Mouse (Mus musculus) cerebellum, adult 18-20 months (tissue): ENCODE measurements around the gene Clrn3.
"Not testable (repeated sequence)": the region's sequence is repeated elsewhere in the genome, so short reads cannot be mapped to it uniquely, and the experiment has no call there.

Source experiments
- DNase-seq, 2 experiments: peaks; one replicate each; pipeline ENCODE4 v3.0.0; 2021

Gene Clrn3

DNA sequence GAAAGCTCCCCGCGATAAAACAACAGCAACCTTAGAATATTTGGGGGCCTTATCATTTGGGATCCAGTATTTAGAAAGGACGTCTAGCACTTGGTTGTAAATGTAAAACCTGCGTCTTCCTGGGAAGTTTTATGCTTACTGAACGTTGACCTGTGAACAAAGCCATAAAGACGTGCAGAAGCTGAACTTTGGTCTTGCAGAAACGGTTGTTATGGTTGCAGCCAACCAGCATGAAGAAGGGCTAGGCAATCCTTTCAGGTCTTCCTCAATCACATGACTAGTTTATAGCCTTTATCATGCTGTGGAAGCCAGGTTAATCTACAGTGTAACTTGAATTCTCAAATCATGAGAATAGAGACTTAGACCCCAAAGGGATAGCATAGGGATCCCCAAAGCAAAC lies at the start of gene Clrn3:
Gene Clrn3, minus strand, starts transcription at position 140 of the 400 bp plus-strand sequence.
- DNase-seq, result no peak

DNA sequence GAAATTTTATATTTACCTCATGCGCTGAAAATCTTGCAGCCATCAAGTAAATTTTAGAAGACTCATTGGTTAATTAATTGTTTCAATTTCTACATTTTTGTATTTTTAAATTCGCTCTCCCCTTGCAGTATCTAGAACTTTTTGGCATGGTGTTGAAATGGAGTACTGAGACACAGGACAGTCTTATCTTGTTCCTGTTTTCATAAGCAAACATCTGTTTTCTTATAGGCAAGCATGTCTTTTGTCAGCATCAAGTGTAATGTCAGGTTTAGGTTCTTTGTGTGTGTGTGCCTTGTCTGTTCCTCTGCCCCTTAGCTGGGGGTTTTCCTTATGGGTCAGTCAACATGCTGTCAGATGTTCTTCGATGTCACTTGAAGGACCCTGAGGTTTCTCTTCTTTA lies 47.9 kb upstream of the Clrn3 start:
- DNase-seq, result no peak

DNA sequence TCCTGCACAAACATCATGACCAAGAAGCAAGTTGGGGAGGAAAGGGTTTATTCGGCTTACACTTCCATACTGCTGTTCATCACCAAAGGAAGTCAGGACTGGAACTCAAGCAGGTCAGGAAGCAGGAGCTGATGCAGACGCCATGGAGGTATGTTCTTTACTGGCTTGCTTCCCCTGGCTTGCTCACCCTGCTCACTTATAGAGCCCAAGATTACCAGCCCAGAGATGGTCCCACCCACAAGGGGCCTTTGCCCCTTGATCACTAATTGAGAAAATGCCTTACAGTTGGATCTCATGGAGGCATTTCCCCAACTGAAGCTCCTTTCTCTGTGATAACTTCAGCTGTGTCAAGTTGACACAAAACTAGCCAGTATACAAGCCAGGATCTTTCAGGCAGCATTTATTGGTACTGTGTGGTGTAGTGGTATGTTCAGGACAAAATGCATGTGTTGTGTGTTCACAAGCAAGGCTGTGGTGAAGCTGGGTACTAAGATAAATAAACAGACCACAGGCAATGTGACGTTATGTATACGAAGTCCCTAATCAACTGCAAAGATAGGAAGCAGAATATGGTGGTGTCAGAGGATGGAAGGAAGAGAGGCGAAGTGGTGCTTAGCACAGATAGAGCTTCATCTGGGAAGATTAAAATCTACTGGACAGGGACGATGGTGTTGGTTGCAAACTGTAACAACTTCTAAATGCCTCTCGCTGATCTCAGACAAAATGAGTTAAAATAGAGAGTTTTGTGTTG lies 47.0 kb upstream of the Clrn3 start:
- DNase-seq, result not testable (repeated sequence)

DNA sequence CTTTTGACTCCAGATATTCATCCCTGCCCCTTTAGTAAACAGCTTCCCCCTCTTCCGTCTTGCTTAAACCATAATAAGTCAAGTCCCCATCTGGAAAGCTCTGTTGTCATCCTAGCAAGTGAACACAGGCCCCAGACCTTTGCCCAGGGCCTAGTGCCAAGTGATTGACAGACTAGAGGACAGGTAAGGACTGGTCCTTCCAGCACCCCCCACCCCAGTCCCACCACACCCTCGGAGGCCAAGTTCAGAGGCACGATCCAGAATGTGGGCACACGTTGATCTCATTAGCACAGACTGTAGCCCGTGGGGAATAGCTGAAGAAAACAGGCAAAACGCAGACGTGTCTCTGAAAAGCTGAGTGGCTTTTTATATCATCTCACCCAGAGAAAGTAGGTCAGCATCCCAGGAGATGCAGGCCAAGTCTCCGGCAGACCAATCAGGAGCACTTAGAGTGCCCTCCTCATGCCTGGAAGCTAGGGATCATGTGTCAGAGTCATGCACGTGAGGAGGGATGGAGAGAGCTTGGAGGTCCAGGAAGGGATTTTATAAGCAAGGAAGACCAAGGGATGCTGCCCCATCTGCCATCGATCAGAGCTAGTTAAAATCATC lies 43.6 kb upstream of the Clrn3 start:
- DNase-seq, result peak; percentile 68 to 82

DNA sequence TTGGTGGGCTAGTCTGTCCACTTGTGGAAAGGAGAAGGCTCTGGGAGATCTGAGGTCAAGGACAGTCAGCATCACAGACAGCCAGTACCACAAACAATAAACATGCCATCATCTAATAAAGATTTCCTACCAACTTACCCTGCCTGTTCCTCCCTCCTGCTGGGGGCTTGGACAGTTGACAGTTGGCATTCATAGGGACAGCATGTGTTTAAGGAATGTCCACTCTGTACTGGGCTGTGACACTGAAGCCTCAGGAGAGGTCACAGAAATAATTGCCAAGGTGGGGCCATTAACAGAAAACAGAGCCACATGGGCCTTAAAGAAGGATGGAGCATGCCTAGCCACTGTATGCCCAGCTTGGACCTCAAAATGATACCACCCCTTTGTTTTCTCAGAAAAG lies 42.9 kb upstream of the Clrn3 start:
- peak; percentile 83 to 85 for DNase-seq

DNA sequence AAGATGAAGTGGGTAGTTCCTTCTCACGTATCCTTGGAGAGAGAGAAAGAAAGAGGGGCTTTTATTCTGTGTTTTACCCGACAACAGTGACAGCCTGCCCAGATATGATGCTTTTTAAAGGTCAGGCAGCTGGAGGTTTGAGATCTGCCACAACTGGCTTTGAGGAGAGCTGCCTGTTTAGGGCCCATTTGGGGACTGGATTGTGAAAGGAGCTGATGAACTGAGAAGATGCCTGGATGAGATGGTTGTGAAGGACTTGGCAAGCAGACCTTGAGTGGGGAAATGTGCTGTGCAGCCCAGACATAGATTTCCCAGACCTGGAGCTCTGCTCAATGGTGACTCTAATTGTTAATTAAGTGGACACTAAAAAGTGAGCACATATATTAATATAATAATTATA lies 40.1 kb upstream of the Clrn3 start:
- no peak for DNase-seq

DNA sequence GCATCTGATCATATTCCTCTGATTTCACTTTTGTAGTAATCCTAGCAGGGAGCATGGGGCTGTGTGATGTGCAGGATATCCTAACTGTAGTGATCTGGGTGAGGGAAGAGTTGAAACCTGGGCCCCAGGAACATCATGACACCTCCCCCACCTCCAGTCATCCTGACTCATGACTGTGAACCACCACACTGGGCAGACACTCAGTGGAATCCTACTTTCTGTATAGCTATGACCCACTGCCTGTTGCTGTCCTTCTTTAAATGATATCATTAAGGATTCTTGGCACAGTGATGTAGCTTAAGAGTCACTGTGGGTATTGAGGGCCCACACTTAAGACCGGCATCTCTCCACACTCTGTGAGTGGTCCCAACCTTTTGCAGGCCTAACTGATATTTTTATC lies 39.1 kb upstream of the Clrn3 start:
- no peak for DNase-seq

DNA sequence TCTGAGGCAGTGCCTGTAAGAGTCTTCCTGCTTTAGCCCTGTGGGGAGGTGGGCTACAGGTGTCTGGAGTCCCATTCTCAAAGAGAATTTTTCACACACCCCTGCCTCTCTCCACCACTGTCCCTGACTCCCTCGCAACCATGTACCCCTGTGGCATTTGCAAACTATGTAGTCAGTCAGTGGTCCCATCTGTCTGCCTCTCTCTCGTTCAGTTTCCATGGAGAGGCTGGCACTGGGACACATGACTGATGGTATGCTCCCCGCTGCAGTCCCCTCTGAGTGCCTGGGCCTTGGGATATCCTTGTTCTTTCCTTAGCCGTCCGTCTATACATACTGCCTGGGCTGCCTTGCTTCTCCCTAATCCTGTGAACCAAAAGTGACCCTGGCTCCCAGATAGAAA lies 37.6 kb upstream of the Clrn3 start:
- DNase-seq, result no peak

DNA sequence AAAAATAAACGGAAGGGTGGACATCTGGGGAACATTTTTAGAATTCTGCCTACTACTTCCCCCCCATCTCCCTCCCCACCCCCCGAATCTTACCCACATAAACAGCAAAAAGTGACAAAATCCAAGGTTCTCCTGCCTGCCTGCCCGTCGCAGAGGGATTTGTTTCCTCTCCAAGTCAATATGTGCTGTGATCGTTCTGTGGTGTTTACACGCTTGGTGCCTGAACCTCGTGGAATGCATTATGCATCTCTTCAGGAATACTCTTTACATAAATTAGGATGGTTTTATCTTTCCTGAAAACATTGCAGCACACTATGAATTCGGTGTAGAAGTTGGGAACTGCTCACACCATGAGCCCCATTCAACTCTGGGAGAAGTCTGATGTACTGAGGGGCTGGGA lies 35.6 kb upstream of the Clrn3 start:
- DNase-seq, result no peak

DNA sequence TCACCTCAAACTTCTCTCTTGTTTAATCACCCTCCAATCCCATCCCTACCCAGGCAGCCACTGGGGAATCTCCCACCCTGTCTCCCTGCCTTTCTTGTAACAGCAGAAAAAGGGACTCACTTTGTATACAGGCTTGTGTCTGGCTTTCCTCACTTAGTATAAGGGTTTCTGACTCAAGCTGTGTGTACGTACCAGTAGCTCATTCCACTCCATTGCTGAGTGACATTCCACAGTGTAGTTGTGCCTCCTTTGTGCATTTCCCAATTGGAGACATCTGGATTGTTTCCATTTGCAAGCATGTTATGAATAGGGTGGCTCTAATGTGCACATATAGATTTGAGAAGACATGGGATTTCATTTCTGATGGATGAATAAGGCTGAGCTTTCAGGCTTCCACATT lies 31.8 kb upstream of the Clrn3 start:
- DNase-seq, result no peak

DNA sequence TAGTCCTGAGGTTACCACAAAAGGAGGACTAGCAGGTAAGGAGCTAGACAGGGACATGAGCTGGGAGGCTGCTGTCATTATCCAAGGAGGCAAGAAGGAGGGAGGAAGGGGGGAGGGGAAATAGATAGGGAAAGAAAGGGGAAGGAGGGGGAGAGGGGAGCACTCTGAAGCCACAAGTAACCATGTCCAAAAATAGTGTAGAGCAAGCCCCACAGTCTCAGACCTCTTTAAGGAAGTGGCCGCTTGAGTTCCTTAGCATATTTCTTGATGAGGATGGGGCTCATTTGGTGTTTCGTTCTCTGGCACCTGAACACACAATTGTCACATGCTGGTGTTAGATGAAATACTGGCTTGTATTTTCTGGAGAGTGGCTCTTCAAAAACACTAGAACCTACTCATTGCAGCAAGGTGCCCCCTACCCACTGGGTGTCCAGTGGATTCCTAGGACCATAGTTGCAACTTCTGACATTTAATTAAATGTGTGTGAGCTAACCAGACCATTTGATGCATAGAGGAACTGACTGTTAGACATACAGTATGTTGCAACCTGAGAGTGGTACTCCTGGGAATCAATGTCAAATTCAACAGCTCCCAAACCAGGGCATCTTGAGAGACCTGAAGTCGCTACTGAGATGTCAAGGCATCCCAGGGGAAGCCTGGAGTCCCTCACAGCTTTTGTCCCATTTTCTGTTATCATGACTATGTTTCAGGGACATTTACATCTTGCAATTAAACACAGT lies 28.4 kb upstream of the Clrn3 start:
- DNase-seq, result no peak

DNA sequence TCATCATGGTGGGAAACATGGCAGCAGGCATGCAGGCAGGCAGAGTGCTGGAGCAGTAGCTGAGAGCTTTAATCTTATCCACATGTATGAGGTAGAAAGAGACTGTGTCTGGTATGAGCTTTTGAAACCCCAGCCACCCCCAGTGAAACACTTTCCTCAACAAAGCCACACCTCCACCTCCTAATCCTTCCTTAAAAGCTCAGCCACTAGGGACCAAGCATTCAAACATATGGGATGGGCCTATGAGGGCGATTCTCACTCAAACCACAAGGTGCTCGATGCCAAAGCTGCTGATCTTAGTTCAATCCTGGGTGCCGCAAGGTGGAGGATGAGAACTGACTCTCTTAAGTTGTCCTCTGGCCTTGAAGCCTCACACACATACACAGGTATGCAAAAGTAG lies 25.1 kb upstream of the Clrn3 start:
- no peak for DNase-seq

DNA sequence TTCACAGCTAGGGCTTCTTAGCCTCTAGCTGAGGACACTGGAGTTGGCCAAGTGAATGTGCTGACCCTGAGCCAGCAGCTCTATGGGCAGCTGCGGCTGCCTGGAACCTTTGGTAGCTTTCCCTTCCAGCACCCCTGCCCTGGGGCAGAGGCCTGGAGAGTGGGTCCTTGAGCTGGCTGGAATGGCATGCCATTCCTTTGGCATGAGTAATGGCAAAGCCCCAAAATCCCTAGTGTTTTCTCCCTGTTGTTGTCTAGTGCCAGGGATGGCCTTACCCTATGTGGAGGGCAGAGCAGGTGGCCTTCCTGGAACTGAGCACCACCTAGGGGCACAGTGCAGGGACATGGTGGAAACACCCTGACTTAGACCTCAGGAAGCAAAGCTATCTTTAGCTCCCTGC lies 23.1 kb upstream of the Clrn3 start:
- DNase-seq, result peak in 1 of 2 experiments; percentile 20

DNA sequence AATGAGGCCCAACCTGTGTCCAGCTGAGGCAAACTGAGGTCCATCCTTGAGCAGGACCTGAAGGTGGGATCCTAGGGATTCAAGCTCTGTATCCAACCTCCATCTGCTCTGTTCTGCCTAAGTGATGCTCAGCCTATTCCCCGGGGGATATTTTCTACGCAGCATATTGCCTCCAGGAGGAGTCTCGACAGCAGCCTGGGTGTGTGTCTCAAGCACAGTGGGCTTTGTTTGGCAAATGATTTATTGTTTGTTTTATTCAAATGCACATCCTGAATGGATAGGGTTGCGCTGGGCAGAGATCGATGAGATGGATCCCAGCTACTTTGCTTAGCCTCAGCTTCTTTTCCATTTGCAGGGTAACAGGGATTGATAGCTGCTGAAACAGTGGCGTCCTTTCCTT lies 20.0 kb upstream of the Clrn3 start:
- no peak for DNase-seq

DNA sequence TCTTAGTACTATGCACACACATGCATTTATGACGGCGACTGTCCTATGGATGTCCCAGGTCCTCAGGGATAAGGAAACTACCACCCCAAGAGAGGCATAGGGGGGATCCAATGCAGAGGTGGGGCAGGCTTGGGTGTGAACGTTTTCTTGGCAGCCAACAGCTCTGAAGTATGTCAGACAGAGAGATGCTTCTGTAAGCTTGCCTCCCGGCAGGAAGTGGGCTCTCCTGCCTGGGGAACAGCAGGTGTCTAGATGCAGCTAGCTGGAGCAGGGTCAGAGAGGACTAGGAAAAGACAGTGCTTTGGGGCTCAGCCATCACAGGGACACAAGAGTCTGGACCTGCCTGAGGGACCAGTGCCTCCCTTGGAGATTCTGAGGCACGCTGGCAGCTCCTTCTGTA lies 18.1 kb upstream of the Clrn3 start:
- DNase-seq, result no peak

DNA sequence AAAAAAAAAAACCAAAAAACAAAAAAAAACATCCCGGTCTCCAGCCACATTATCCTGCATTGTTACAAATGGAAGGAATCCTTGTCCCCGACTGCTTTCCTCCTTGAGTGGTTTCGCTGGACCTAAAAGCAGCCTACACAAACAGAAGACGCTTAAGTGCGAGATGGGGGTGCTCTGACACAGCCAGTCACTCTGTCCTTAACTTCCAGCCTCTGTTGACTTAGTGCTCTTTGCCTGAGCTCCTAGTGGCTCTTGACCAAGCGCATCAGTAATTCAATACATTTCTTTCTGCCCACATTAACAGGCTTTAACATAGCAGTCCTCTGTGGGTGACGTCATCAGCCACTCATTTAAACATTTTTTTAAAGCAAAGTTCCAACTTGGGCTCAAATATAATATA lies 17.5 kb upstream of the Clrn3 start:
- no peak for DNase-seq

DNA sequence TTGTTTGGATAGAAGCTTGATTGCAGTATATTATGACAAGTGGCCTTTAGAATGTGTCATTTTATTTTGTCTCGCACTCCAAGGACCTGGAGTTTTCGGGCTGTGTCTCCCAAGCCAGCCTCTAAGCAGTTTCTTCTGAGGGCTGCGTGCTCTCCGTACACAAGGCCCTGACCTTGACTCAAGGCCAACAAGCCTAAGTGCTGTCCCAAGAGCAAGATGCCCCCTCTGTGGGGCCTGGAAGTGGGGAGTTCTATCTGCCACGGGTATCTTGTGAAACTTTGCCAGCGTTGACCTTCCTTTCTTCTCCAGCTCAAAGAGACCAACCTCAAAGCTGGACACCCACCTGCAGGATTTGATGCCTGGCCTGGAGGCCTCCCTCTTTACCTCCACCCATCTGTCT lies 15.9 kb upstream of the Clrn3 start:
- no peak for DNase-seq

DNA sequence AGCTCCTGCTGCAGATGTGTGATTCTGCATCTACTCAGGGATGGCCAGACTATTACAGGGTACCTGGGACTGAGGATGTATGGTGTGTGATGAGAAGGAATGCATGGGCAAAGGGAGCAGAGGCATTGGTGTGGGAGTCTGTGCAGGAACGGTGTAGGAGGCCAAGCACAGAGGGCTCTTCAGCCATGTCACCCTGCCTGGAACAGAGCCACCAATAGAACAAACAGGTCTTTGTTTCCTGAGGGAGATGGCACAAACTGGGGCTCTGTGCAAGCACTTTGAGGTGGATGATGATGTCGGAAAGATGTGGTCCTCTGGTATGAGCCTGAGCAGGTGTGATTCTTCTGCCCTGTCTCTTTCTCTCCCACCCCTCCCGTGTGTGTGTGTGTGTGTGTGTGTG lies 14.6 kb upstream of the Clrn3 start:
- DNase-seq, result no peak

DNA sequence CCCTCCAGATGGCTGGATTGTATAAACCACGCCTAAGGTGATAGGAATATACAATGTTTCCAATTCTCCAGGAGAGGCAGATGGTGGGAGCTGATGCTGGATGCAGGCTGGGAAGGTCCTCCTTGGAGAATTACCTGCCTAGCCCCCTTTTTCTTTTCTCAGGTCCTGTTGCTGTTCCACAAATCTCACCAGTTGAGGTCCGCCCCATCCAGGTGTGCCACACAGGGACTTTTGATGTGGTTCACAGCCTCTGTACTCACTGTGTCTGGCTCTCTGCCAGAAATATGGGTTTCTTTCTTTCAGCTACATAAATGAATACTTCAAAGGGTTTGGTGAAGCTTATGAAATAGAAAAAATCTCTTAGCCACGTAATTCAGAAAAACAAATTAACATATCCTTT lies 13.8 kb upstream of the Clrn3 start:
- no peak for DNase-seq

DNA sequence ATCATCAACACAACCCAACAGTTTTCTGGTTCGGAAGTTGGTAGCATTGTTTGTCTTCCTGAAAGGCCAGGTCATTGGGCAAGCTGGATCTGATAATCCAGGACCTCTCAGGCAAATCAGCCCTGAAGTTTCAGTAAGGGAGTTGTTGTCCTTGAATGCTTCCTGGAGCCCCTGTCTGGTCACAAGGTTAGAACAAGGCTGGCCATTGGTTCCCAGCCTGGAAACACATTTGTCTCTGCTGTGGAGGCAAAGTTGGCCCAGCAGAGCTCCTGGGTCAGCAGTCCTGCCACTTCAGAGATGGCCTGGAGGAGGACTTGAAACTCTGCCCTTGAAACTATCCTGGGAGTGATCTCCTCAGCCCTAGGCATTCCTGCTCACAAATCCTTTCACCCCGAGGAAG lies 11.0 kb upstream of the Clrn3 start:
- no peak for DNase-seq

DNA sequence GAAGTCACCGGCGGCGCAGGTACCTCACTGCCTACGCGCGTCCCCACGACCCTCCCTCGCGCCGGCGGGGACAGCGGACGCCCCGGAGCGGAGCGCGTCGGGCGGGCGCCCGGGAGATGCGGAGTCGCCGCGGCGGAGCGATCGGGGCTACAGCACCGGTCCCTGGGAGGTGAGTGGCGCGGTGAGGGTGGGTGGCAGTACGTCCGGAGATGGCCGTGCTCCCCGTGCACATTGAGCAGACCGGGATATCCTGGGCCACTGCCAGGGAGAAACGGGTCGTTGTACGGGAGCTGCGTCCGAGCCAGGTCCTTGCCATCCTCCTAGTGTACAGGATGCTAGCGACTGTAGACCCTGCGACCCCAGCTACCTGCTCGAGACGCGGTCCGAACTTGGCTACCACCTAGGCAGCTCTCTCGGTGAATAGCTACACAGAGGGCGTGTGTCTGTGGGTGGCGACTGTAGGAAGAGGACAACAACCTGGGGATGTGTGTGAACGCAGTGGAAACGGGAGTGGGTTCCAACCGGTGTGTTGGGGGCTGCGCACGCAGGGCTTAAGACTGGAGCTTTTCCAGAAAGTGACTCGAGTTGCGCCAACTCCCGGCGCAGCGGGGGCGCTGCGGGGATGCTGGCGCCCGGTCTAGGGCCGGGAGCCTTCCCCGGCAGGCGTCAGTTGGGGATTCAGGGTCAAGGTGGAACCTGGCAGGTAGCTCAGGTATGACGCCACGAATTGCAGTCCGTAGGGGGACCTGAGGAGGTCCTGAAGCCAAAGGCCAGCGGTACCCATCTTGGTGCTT lies 9.7 kb upstream of the Clrn3 start:
- DNase-seq, result peak; percentile 69 to 78

DNA sequence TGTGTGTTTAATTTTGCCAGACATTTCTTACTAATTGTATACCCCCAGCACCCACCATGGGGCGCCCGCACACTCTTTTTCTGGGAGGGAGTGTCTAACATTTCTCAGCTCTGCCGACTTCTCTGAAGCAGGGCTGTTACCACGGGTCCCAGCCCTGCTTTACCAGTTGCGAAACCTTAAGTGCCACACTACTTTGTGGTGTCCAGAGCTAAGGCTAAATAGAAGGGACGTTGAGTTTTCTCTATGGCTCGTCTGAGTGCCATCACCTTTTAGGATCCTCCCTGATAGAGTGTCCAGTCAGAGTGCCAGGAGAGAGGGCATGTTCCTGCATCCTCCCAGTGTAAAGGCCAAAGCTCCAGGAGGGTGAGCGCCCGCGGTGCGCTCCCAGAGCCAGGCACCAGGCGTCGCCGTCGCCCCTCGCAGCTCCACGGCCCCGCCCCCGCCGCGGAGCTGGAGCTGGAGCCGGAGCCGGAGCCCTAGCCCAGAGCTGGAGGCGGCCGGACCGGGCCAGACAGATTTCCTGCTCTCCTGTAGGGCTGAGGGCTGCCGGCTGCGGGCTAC lies 9.0 kb upstream of the Clrn3 start, which contains the start of gene Ptpre:
Gene Ptpre, plus strand, starts transcription at position 141 of the 561 bp plus-strand sequence.
- peak; percentile 87 to 95 for DNase-seq

DNA sequence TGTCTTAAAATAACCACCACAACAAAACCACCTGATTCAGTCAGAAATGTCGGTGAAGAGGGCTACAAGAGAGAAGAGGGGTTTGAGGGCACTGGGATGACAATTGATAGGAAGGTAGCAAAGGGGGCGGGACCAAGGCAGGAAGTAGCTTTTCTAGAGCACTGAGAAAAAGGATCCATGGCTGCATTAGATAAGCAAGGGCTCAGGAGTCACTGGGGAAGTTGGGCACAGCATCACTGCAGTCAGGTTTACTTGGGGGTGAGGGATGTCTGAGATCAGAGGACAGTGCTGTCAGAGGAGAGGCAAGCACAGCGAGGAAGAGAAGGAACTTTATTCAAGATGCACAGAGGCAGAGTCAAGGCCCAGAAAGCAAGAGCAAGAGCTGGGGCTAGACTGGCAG lies 7.5 kb upstream of the Clrn3 start:
- no peak for DNase-seq
